Mouse (Mus musculus): ENCODE results near the gene Nxf2.
"Not testable (repeated sequence)": the region's sequence is repeated elsewhere in the genome, so short reads cannot be mapped to it uniquely, and the experiment has no call there.

Gene Nxf2

GRCm38 (mm10) chrX:134964546-134964945, at the start of gene Nxf2:
TSS of gene Nxf2 (minus strand) at chrX:134964754.
- DNase-seq (ENCODE audit: low spot score in 2 of 2): no peak

GRCm38 (mm10) chrX:135011381-135011780, 46.8 kb upstream of the Nxf2 start:
- DNase-seq (ENCODE audit: low spot score in 2 of 2): no peak

- no peak for DNase-seq (ENCODE audit: low spot score in 2 of 2)
Measured at GRCm38 (mm10) chrX:135009471-135009815, 44.9 kb upstream of the Nxf2 start.

GRCm38 (mm10) chrX:135008720-135009470, 44.3 kb upstream of the Nxf2 start, which contains the start of gene Zmat1:
TSS of gene Zmat1 (minus strand) at chrX:135009209.
- peak; percentile 85 to 88 for DNase-seq (ENCODE audit: low spot score in 2 of 2)

GRCm38 (mm10) chrX:135008021-135008420, 43.5 kb upstream of the Nxf2 start:
- no peak for DNase-seq (ENCODE audit: low spot score in 2 of 2)

- DNase-seq (ENCODE audit: low spot score in 2 of 2): peak; percentile 25 to 41
Measured at GRCm38 (mm10) chrX:134963305-134964094, 1.1 kb downstream of the Nxf2 start.

- DNase-seq (ENCODE audit: low spot score in 2 of 2): peak; percentile 3 to 16
Measured at GRCm38 (mm10) chrX:134930361-134930760, 34.2 kb downstream of the Nxf2 start.

GRCm38 (mm10) chrX:134929927-134930326, 34.6 kb downstream of the Nxf2 start:
- DNase-seq (ENCODE audit: low spot score in 2 of 2): no peak

GRCm38 (mm10) chrX:134925058-134925457, 39.5 kb downstream of the Nxf2 start:
- peak in 1 of 2 experiments; percentile 5 for DNase-seq (ENCODE audit: low spot score in 2 of 2)

- no peak for DNase-seq (ENCODE audit: low spot score in 2 of 2)
Measured at GRCm38 (mm10) chrX:134923675-134924424, 40.7 kb downstream of the Nxf2 start.

GRCm38 (mm10) chrX:134919220-134919619, 45.3 kb downstream of the Nxf2 start:
- no peak for DNase-seq (ENCODE audit: low spot score in 2 of 2)

GRCm38 (mm10) chrX:134915745-134916144, 48.8 kb downstream of the Nxf2 start:
- DNase-seq (ENCODE audit: low spot score in 2 of 2): no peak

- not testable (repeated sequence) for DNase-seq (ENCODE audit: low spot score in 2 of 2)
Measured at GRCm38 (mm10) chrX:134915315-134915714, 49.2 kb downstream of the Nxf2 start.

- no peak for DNase-seq (ENCODE audit: low spot score in 2 of 2)
Measured at GRCm38 (mm10) chrX:134914851-134915250, 49.7 kb downstream of the Nxf2 start.

GRCm38 (mm10) chrX:134913234-134913936, 51.2 kb downstream of the Nxf2 start:
- DNase-seq (ENCODE audit: low spot score in 2 of 2): peak in 1 of 2 experiments; percentile 7

- DNase-seq (ENCODE audit: low spot score in 2 of 2): no peak
Measured at GRCm38 (mm10) chrX:134912805-134913204, 51.7 kb downstream of the Nxf2 start.

- DNase-seq (ENCODE audit: low spot score in 2 of 2): no peak
Measured at GRCm38 (mm10) chrX:134910345-134910744, 54.2 kb downstream of the Nxf2 start.
